21 mouse cellular contexts compared by ENCODE assay signal in genomic region chr1:134316361-134316760, GRCm38 (mm10). TPM values are rescaled to one million over a fixed set of nuclear protein-coding genes. Genes with fewer than 3 reads are reported as not detected.
"Had no signal": no experiment of that assay in that cellular context is flagged by ENCODE, and none has a peak within 500 bp of the region (broad histone marks: within the 10 kb centered on the region; RNA-seq: fewer than 3 reads in every experiment).

No protein-coding gene starts in this region.

- H3K4me2 ChIP-seq: lung, embryonic 14.5 days; midbrain, embryonic 12.5 days; neural tube, embryonic 13.5 days; neural tube, embryonic 15.5 days had no signal

- H3K9ac ChIP-seq: lung, embryonic 14.5 days; midbrain, embryonic 12.5 days; neural tube, embryonic 13.5 days; neural tube, embryonic 15.5 days had no signal

- H3K36me3 ChIP-seq: midbrain, embryonic 12.5 days; neural tube, embryonic 13.5 days had no signal

- H3K27ac ChIP-seq: midbrain, embryonic 12.5 days; neural tube, embryonic 13.5 days; neural tube, embryonic 15.5 days had no signal

- H3K4me3 ChIP-seq: midbrain, embryonic 12.5 days; myocyte; neural tube, embryonic 13.5 days; neural tube, embryonic 15.5 days had no signal

- H3K9me3 ChIP-seq: midbrain, embryonic 12.5 days; neural tube, embryonic 13.5 days; neural tube, embryonic 15.5 days had no signal

- ATAC-seq: midbrain, embryonic 16.5 days had no signal

- H3K27me3 ChIP-seq: midbrain, embryonic 12.5 days; neural tube, embryonic 13.5 days; neural tube, embryonic 15.5 days had no signal

- DNase-seq: lung, adult 18-20 months; lung, embryonic 14.5 days; lung, postnatal 10 days; lung, postnatal 4 days; midbrain, embryonic 14.5 days; retina, postnatal 1 day; right cerebral cortex, adult 18-20 months; right cerebral cortex, postnatal 25 days; right cerebral cortex, postnatal 4 days; spleen, adult 18-20 months; thymus, adult 2 months; thymus, postnatal 25 days had no signal

RNA-seq across cellular contexts. Expression of gene Myog, which starts 26.6 kb away (rescaled TPM):
- total RNA-seq: megakaryocyte, adult 5-6 weeks; megakaryocyte-erythroid progenitor cell, adult 5-6 weeks had no signal
- polyA plus RNA-seq: lung, embryonic 14.5 days; midbrain, embryonic 14.5 days; small intestine, adult 2 months; urinary bladder, adult 2 months had no signal
